Mouse (Mus musculus) olfactory bulb, adult 2 months (tissue): Measurements from ENCODE around the gene Hnf1a.

Source experiments
- CTCF ChIP-seq: fragments of 200-500 bp; IDR thresholded peaks from 2 replicates; pipeline ENCODE4 v1.5.1; 2012; ENCODE audit warnings: low read depth, mild to moderate bottlenecking, low read length, moderate library complexity; ENCODE audit not compliant: insufficient read depth
- POLR2A ChIP-seq: fragments of 200-500 bp; IDR thresholded peaks from 2 replicates; pipeline ENCODE4 v1.6.1; 2012; ENCODE audit warnings: mild to moderate bottlenecking, low read depth, low read length, moderate library complexity; ENCODE audit not compliant: insufficient read depth

DNA sequence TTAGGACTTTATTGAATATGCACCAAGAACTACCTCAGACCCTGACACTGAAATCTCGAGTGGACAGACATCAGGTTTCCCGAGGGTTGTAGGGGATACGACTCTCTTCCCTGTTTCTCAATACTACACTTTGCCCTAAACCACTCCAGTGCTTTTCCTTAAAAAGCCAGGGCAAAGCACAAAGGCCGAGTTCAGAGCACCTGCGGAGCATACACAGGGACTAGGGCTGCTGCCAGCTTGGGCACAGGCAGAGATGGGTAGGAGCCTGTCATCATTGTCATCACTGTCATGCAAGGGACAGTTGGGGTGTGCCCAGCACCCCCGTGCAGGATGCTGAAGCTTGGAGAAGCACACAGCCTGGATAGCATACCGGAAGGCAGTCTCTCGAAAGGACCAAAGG, 37.7 kb downstream of the Hnf1a start:
- no peak for TF ChIP-seq CTCF
- TF ChIP-seq POLR2A, result no peak
